Mouse (Mus musculus) frontal cortex, postnatal 25 days (tissue): ENCODE results near the gene Kcnj11.

Experiments
- DNase-seq, 2 experiments: peaks; one replicate each; pipeline ENCODE4 v3.0.0; 2022; ENCODE audit warnings: low spot score in 2 of 2

The Kcnj11 gene

GRCm38 (mm10) chr7:46100563-46100962, at the start of gene Kcnj11:
TSS of gene Kcnj11 (minus strand) at chr7:46100764.
- peak; percentile 60 to 70 for DNase-seq

- no peak for DNase-seq
Measured at GRCm38 (mm10) chr7:46147417-46147816, 46.9 kb upstream of the Kcnj11 start.

GRCm38 (mm10) chr7:46146675-46147308, 46.2 kb upstream of the Kcnj11 start:
- DNase-seq = no peak

GRCm38 (mm10) chr7:46144061-46144460, 43.5 kb upstream of the Kcnj11 start:
- DNase-seq = no peak

- DNase-seq = no peak
Measured at GRCm38 (mm10) chr7:46138329-46138930, 37.9 kb upstream of the Kcnj11 start.

GRCm38 (mm10) chr7:46133858-46134257, 33.3 kb upstream of the Kcnj11 start:
- no peak for DNase-seq

GRCm38 (mm10) chr7:46132229-46132628, 31.7 kb upstream of the Kcnj11 start:
- DNase-seq = no peak

- DNase-seq = peak in 1 of 2 experiments; percentile 23
Measured at GRCm38 (mm10) chr7:46131806-46132205, 31.2 kb upstream of the Kcnj11 start.

- peak in 1 of 2 experiments; percentile 19 for DNase-seq
Measured at GRCm38 (mm10) chr7:46131266-46131665, 30.7 kb upstream of the Kcnj11 start.

GRCm38 (mm10) chr7:46130723-46131122, 30.2 kb upstream of the Kcnj11 start:
- no peak for DNase-seq

- DNase-seq = no peak
Measured at GRCm38 (mm10) chr7:46129463-46130179, 29.1 kb upstream of the Kcnj11 start.

- DNase-seq = no peak
Measured at GRCm38 (mm10) chr7:46128196-46128595, 27.6 kb upstream of the Kcnj11 start.

- DNase-seq = no peak
Measured at GRCm38 (mm10) chr7:46125340-46125739, 24.8 kb upstream of the Kcnj11 start.

GRCm38 (mm10) chr7:46124460-46124859, 23.9 kb upstream of the Kcnj11 start:
- DNase-seq = no peak

- no peak for DNase-seq
Measured at GRCm38 (mm10) chr7:46122964-46123363, 22.4 kb upstream of the Kcnj11 start.

- no peak for DNase-seq
Measured at GRCm38 (mm10) chr7:46117035-46117434, 16.5 kb upstream of the Kcnj11 start.

GRCm38 (mm10) chr7:46116118-46116581, 15.6 kb upstream of the Kcnj11 start:
- no peak for DNase-seq

- DNase-seq = no peak
Measured at GRCm38 (mm10) chr7:46113435-46113834, 12.9 kb upstream of the Kcnj11 start.

- DNase-seq = no peak
Measured at GRCm38 (mm10) chr7:46111938-46112337, 11.4 kb upstream of the Kcnj11 start.

GRCm38 (mm10) chr7:46111212-46111817, 10.8 kb upstream of the Kcnj11 start:
- DNase-seq = no peak

GRCm38 (mm10) chr7:46110079-46110478, 9.5 kb upstream of the Kcnj11 start:
- DNase-seq = no peak

GRCm38 (mm10) chr7:46105484-46105883, 4.9 kb upstream of the Kcnj11 start:
- DNase-seq = no peak
